Mouse (Mus musculus): ENCODE results near the gene Atp2a2.

Atp2a2 gene

GRCm38 (mm10) chr5:122519043-122519660 lies 17.1 kb upstream of the Atp2a2 start:
- peak; percentile 42 for DNase-seq (ENCODE audit: low read depth)

GRCm38 (mm10) chr5:122518247-122518646 lies 16.2 kb upstream of the Atp2a2 start:
- no peak for DNase-seq (ENCODE audit: low read depth)

- no peak for DNase-seq (ENCODE audit: low read depth)
These were observed 14.9 kb upstream of the Atp2a2 start for GRCm38 (mm10) chr5:122516901-122517300.

- DNase-seq (ENCODE audit: low read depth) = no peak
These were observed 14.2 kb upstream of the Atp2a2 start for GRCm38 (mm10) chr5:122516029-122516730.

GRCm38 (mm10) chr5:122514127-122514521 lies 12.1 kb upstream of the Atp2a2 start:
- no peak for DNase-seq (ENCODE audit: low read depth)

GRCm38 (mm10) chr5:122513421-122514126 lies 11.5 kb upstream of the Atp2a2 start:
- no peak for DNase-seq (ENCODE audit: low read depth)

- peak; percentile 55 for DNase-seq (ENCODE audit: low read depth)
These were observed 10.0 kb upstream of the Atp2a2 start for GRCm38 (mm10) chr5:122512011-122512410.

GRCm38 (mm10) chr5:122511405-122511804 lies 9.4 kb upstream of the Atp2a2 start:
- peak; percentile 89 for DNase-seq (ENCODE audit: low read depth)

GRCm38 (mm10) chr5:122510651-122511157 lies 8.7 kb upstream of the Atp2a2 start:
- DNase-seq (ENCODE audit: low read depth) = no peak

- peak; percentile 45 for DNase-seq (ENCODE audit: low read depth)
These were observed 7.6 kb upstream of the Atp2a2 start for GRCm38 (mm10) chr5:122509608-122510007.

GRCm38 (mm10) chr5:122508861-122509306 lies 6.9 kb upstream of the Atp2a2 start:
- no peak for DNase-seq (ENCODE audit: low read depth)

GRCm38 (mm10) chr5:122507396-122507795 lies 5.4 kb upstream of the Atp2a2 start:
- no peak for DNase-seq (ENCODE audit: low read depth)

- DNase-seq (ENCODE audit: low read depth) = no peak
These were observed 4.4 kb upstream of the Atp2a2 start for GRCm38 (mm10) chr5:122506462-122506861.

- no peak for DNase-seq (ENCODE audit: low read depth)
These were observed 3.5 kb upstream of the Atp2a2 start for GRCm38 (mm10) chr5:122505554-122505953.

- DNase-seq (ENCODE audit: low read depth) = no peak
These were observed 1.7 kb upstream of the Atp2a2 start for GRCm38 (mm10) chr5:122503760-122504119.

GRCm38 (mm10) chr5:122503015-122503759 lies 1.2 kb upstream of the Atp2a2 start:
- peak; percentile 46 for DNase-seq (ENCODE audit: low read depth)

- peak; percentile 75 for DNase-seq (ENCODE audit: low read depth)
These were observed 636 bp downstream of the Atp2a2 start for GRCm38 (mm10) chr5:122501101-122502076.

- no peak for DNase-seq (ENCODE audit: low read depth)
These were observed 1.5 kb downstream of the Atp2a2 start for GRCm38 (mm10) chr5:122500563-122500962.

GRCm38 (mm10) chr5:122500141-122500540 lies 1.9 kb downstream of the Atp2a2 start:
- DNase-seq (ENCODE audit: low read depth) = no peak

- peak; percentile 24 for DNase-seq (ENCODE audit: low read depth)
These were observed 4.0 kb downstream of the Atp2a2 start for GRCm38 (mm10) chr5:122498046-122498445.

- DNase-seq (ENCODE audit: low read depth) = no peak
These were observed 5.0 kb downstream of the Atp2a2 start for GRCm38 (mm10) chr5:122496990-122497389.
